Mouse (Mus musculus): ENCODE results near the gene Fbxw4. TPM values are rescaled to one million over a fixed set of nuclear protein-coding genes. Genes with fewer than 3 reads are reported as not detected.
A peak's percentile ranks its signal among the peaks of the same experiment; 100 is the strongest.

Gene Fbxw4
- total RNA-seq, 2 experiments from 2014 or later = 41.2 to 41.7 TPM

DNA sequence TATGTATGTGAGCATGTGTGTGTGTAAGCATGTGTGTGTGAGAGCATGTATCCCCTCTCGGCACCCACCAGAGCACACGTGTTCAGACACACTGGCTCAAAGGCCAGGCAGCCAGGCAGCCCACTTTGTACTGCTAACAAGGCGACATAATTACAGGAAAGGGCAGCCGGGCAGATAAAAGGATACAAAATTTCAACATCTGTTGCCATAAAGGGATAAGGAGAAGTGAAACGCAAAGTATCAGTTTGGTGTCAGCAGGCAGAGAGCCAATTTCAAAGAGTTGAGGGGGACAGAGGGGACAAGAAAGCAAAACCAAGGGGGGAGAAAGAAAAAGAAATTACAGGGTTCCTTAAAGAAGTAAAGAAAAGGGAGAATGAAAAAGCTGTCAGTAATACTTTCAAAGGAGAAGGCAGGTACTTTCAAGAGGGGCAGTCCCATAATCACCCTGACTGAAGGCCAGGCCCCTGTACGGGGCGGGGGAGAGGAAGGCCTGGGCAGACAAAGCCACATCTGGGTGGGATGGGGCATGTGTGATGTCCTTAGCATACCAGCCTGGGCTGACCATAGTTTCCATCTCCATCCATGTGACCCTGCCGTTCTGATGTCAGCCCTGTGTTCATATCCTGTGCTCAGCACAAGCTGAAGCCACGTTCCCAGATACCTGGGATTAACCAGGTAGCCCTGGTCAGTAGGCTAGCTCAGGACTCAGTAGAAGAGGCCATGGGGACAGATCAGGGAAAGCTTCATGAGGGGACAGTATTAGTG is 75.1 kb downstream of the Fbxw4 start:
- H3K27ac ChIP-seq = no peak overlapping the region
- intact Hi-C loops (cut with DNase I) = no loop called here
- no peak for TF ChIP-seq CTCF (IDR thresholded peaks at IDR 0.05)
- no peak overlapping the region for H3K4me3 ChIP-seq
- no peak for DNase-seq (ENCODE audit: extremely low spot score in 1 of 2, low spot score in 2 of 2)

- DNase-seq (ENCODE audit: extremely low spot score in 1 of 2, low spot score in 2 of 2) = no peak
- intact Hi-C loops (cut with DNase I) = no loop called here
- TF ChIP-seq CTCF (IDR thresholded peaks at IDR 0.05) = no peak
- no peak overlapping the region for H3K27ac ChIP-seq
- H3K4me3 ChIP-seq = no peak overlapping the region
These were observed 77.0 kb downstream of the Fbxw4 start for GRCm38 (mm10) chr19:45583136-45583535.

DNA sequence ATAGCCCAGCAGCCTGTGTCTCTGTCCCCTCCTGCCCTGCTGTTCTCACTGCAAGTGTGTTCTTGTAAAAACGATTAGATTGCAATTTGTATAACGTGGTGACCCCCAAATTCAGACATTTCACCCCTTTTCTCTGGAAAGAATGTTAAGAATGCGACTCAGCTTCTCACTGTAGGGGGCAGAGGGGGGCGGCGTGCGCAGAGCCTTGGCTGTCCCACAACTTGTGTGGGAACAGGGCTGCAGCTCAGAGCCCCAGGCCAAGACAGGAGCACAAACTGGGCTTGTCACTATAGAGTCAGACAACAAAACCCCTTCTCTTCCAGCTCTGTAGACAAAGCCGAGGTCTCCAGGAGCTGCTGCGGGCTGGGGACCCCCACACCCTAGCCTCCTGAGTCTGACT is 78.0 kb downstream of the Fbxw4 start:
- no peak overlapping the region for H3K4me3 ChIP-seq
- H3K27ac ChIP-seq = no peak overlapping the region
- no peak for TF ChIP-seq CTCF (IDR thresholded peaks at IDR 0.05)
- intact Hi-C loops (cut with DNase I) = no loop called here
- DNase-seq (ENCODE audit: extremely low spot score in 1 of 2, low spot score in 2 of 2) = no peak

DNA sequence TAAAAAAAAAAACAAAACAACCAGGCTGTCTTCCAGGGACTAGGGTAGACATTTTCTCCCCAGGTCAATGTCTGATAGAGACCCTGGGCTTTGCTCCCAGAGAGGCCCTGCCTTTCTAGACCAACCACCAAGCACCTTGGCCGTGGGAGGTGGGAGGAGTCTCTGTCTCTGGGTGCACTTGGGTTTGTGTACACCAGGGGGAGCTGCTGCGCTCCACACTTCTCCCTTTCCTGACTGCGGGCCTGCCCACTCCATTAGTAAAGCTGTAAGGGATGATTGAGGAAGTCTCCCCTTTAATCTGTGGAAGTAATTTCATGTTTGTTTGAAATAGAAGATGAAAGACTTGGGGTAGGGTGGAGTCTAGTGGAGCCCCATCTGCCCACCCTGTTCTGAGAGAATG is 78.9 kb downstream of the Fbxw4 start:
- intact Hi-C loops (cut with DNase I) = no loop called here
- peak; percentile 58 for TF ChIP-seq CTCF (IDR thresholded peaks at IDR 0.05)
- Histone ChIP-seq H3K27ac (no peak overlapping the region), H3K4me3 (no peak overlapping the region)
- DNase-seq (ENCODE audit: extremely low spot score in 1 of 2, low spot score in 2 of 2) = peak in 1 of 2 experiments; percentile 44

DNA sequence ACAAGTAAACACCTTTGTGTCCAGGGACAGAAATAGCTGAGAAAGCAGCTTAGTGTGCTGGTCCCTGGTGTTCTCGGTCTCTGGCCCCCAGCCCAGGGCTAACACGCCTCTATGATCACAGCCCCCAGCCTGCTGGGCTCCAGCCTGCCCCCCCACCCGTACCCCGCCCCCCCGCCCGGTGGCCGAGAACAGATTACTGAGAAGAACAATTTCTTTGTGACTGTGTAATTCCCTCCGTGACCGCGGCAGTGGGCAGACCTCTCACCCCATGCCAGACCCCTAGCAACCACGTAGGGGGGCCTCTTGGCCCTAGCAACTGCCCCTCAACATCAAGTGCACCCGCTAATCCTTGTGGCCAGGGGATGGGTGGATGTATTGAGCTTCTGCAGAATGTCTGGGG is 79.9 kb downstream of the Fbxw4 start:
- no peak for TF ChIP-seq CTCF (IDR thresholded peaks at IDR 0.05)
- intact Hi-C loops (cut with DNase I) = no loop called here
- DNase-seq (ENCODE audit: extremely low spot score in 1 of 2, low spot score in 2 of 2) = no peak
- Histone ChIP-seq H3K4me3 (no peak overlapping the region), H3K27ac (no peak overlapping the region)

- no peak for TF ChIP-seq CTCF (IDR thresholded peaks at IDR 0.05)
- intact Hi-C loops (cut with DNase I) = loop anchor here (10.0 kb wide), 1 partner anchor 435 kb away; no protein-coding TSS in a partner anchor
- Histone ChIP-seq H3K4me3 (no peak overlapping the region), H3K27ac (no peak overlapping the region)
- no peak for DNase-seq (ENCODE audit: extremely low spot score in 1 of 2, low spot score in 2 of 2)
These were observed 80.7 kb downstream of the Fbxw4 start for GRCm38 (mm10) chr19:45579416-45579815.

GRCm38 (mm10) chr19:45578976-45579375 is 81.1 kb downstream of the Fbxw4 start:
- no peak for DNase-seq (ENCODE audit: extremely low spot score in 1 of 2, low spot score in 2 of 2)
- intact Hi-C loops (cut with DNase I) = loop anchor here (10.0 kb wide), 1 partner anchor 436 kb away; no protein-coding TSS in a partner anchor
- H3K4me3 ChIP-seq = no peak overlapping the region
- TF ChIP-seq CTCF (IDR thresholded peaks at IDR 0.05) = no peak
- H3K27ac ChIP-seq = no peak overlapping the region

DNA sequence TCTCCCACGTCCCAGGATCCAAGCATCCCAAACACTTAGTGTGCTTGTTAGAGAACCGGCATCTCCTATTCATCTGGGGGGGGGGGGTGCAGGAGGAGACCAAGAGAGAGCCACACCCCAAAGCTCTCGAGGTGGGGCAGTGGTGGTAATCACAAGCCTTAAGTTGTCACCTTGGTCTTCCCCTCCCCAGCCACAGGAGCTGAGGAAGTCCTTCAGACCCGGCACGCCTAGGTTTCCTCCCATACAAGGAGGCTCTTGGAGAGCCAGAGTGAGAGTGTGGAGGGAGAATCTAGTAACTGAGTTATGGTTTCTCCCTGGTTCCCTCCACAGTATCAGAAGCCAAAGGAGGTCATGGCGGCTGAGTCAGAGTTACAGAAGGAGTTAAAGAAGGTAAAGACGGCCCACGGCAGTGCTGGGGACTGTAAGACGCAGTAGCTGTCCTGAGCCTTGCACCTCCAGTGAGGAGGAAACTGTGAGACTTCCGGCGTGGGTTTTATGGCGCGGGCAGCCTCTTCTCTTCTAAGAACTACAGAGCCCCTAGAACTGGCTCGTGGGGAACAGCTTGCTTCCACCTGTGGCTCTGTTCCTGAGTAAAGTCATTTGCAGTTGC is 82.9 kb downstream of the Fbxw4 start:
- no peak for TF ChIP-seq CTCF (IDR thresholded peaks at IDR 0.05)
- Histone ChIP-seq H3K4me3 (no peak overlapping the region), H3K27ac (no peak overlapping the region)
- intact Hi-C loops (cut with DNase I) = loop anchor here (10.0 kb wide), 1 partner anchor 438 kb away; no protein-coding TSS in a partner anchor
- no peak for DNase-seq (ENCODE audit: extremely low spot score in 1 of 2, low spot score in 2 of 2)

GRCm38 (mm10) chr19:45575632-45576001 is 84.5 kb downstream of the Fbxw4 start:
- Histone ChIP-seq H3K4me3 (no peak overlapping the region), H3K27ac (no peak overlapping the region)
- intact Hi-C loops (cut with DNase I) = loop anchor here (2.0 to 10.0 kb wide), 2 partner anchors 171 to 439 kb away; no protein-coding TSS in a partner anchor
- no peak for TF ChIP-seq CTCF (IDR thresholded peaks at IDR 0.05)
- no peak for DNase-seq (ENCODE audit: extremely low spot score in 1 of 2, low spot score in 2 of 2)

GRCm38 (mm10) chr19:45574941-45575631 is 85.0 kb downstream of the Fbxw4 start:
- H3K27ac ChIP-seq = no peak overlapping the region
- no peak overlapping the region for H3K4me3 ChIP-seq
- no peak for TF ChIP-seq CTCF (IDR thresholded peaks at IDR 0.05)
- DNase-seq (ENCODE audit: extremely low spot score in 1 of 2, low spot score in 2 of 2) = no peak
- intact Hi-C loops (cut with DNase I) = loop anchor here (2.0 to 10.0 kb wide), 2 partner anchors 172 to 440 kb away; no protein-coding TSS in a partner anchor

- TF ChIP-seq CTCF (IDR thresholded peaks at IDR 0.05) = no peak
- intact Hi-C loops (cut with DNase I) = loop anchor here (2.0 to 10.0 kb wide), 2 partner anchors 172 to 440 kb away; no protein-coding TSS in a partner anchor
- DNase-seq (ENCODE audit: extremely low spot score in 1 of 2, low spot score in 2 of 2) = no peak
- Histone ChIP-seq H3K27ac (no peak overlapping the region), H3K4me3 (no peak overlapping the region)
These were observed 85.7 kb downstream of the Fbxw4 start for GRCm38 (mm10) chr19:45574339-45574898.
